Mouse (Mus musculus) erythroid progenitor cell, adult 5-6 weeks (primary cell): ENCODE results near the gene Krtap1-4. TPM values are rescaled to one million over a fixed set of nuclear protein-coding genes. Genes with fewer than 3 reads are reported as not detected.
"Not testable (repeated sequence)": the region's sequence is repeated elsewhere in the genome, so short reads cannot be mapped to it uniquely, and the experiment has no call there.

Experiments
- ATAC-seq: replicated peaks from 2 replicates; pipeline ENCODE4 v1.8.0; 2016; ENCODE audit warnings: moderate number of reproducible peaks, mild to moderate bottlenecking, moderate TSS enrichment, inconsistent platforms; ENCODE audit not compliant: poor library complexity, low FRiP score, severe bottlenecking
- total RNA-seq, 2 experiments: library from RNA; stranded (forward) in 1 of 2; stranded (reverse) in 1 of 2; fragments of 150-400 nt in 1 of 2; fragments of 186-747, 209-891 nt in 1 of 2; gene quantifications; 2 replicates each; pipeline versions ENCODE4 v1.2.3 to v1.2.4; 2015 to 2017; ENCODE audit warnings: low replicate concordance in 2 of 2

Krtap1-4 gene
- total RNA-seq (2015; ENCODE audit: low replicate concordance) (not detected in 2 replicates), total RNA-seq (2017; ENCODE audit: low replicate concordance) (not detected in 2 replicates)

DNA sequence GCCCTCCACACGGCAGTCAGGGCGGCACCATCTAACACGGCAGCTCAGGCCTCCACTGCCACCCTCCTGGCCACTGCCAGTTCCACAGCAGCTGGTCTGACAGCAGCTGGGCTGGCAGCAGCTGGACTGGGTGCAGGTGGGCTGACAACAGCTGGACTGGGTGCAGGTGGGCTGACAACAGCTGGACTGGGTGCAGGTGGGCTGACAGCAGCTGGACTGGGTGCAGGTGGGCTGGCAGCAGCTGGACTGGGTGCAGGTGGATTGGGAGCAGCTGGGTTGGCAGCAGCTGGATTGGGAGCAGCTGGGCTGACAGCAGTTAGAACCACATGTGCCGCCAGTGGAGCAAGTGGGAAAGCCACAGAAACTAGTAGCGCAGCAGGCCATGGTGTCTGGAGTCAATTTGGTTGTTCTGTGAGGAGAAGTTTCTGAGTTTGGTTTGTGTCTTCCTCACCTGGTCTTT is at the start of gene Krtap1-4:
Krtap1-4 (minus strand) TSS at position 410 of the 460 bp plus-strand sequence.
- ATAC-seq = no peak

DNA sequence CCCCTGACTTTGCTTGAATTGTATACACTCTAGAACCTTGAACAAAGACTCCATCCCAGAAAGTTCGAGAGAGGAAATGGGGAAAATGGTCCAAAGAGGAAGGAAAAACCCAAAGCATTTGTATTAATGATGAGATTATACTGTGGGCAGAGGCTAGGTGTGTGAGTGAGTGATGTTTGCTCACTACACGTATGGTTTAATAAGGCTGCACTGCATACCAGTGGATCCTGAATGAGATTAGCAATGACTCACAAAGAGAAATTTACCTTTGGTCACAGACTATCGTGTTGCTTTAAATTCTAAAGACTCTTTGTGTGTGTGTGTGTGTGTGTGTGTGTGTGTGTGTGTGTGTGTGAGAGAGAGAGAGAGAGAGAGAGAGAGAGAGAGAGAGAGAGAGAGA is 47.4 kb upstream of the Krtap1-4 start:
- ATAC-seq = no peak

GRCm38 (mm10) chr11:99628138-99628537 is 44.7 kb upstream of the Krtap1-4 start, which contains the start of gene Krtap4-1:
TSS of gene Krtap4-1 (minus strand) at chr11:99628238.
- ATAC-seq = no peak

GRCm38 (mm10) chr11:99620335-99620734 is 36.9 kb upstream of the Krtap1-4 start, which contains the start of gene Gm11562:
TSS of gene Gm11562 (minus strand) at chr11:99620435.
- no peak for ATAC-seq

GRCm38 (mm10) chr11:99614796-99615363 is 31.4 kb upstream of the Krtap1-4 start, which contains the start of gene Krtap2-4:
TSS of gene Krtap2-4 (minus strand) at chr11:99614846.
- no peak for ATAC-seq

DNA sequence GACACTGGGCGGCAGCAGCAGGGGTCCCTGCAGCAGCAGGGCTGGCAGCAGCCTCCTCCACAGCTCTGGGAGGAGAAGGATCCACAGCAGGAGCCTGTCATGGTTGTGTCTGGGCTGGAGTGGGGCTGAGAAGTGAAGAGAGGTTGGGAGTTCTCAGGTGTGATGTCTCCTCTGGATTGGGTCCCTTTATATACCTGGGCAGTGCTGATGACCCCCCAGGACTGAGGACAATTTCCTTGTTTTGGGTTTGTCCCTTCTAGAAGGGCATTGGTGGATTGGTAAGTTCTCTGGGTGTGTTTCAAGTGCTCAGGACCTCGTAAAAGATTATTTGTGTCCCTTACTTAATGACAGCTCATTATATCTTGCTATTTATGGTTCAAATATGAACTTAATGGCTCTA is 26.6 kb upstream of the Krtap1-4 start, which contains the start of gene Gm11937:
Gm11937 (minus strand) TSS at position 101 of the 400 bp plus-strand sequence.
- not testable (repeated sequence) for ATAC-seq

DNA sequence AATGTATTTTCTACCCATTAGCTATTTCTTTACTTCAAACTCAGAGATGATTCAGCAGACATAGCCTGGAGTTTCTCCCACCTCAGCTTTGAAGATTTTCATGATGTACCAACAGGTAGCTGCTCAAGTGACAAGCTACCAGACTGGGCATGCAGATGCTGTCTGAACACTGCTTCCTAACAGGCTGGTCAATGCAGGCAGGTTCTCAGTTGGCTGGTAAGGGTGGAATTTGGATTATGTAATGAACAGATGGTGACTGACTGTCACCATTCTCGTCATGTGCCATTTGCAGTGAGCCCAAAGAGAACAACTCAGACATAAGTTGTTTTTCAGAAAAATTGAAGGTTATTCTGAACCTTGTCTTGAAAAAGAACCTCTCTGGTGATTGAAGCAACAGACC is 25.7 kb upstream of the Krtap1-4 start:
- ATAC-seq = no peak

DNA sequence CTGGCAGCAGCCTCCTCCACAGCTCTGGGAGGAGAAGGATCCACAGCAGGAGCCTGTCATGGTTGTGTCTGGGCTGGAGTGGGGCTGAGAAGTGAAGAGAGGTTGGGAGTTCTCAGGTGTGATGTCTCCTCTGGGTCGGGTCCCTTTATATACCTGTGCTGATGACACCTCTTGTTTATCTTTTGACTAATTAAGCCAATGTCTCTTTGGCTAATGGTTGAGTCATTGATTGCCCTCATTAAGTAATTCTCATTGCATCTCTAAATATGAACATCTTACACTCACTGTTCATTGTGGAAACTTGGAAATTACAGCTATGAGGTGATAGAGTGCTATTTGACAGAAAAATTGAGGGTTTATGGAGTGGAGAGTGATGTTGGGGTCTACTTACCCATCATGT is 19.8 kb upstream of the Krtap1-4 start, which contains the start of gene Gm11938:
Gm11938 (minus strand) TSS at position 101 of the 400 bp plus-strand sequence.
- not testable (repeated sequence) for ATAC-seq

DNA sequence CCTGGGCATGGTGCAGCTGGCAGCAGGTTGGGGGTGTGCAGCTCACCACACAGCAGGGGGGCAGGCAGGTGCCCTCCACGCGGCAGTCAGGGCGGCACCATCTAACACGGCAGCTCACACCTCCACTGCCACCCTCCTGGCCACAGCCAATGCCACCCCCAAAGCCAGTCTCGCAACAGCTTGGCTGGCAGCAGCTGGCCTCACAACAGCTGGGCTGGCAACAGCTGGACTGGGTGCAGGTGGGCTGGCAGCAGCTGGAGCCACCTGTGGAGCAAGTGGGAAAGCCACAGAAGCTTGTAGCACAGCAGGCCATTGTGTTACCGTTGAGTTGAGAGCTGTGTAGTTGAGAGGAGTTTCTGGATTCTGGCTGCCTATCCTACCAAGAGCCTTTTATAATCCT is 14.3 kb upstream of the Krtap1-4 start, which contains the start of gene Krtap9-3:
Krtap9-3 (minus strand) TSS at position 364 of the 400 bp plus-strand sequence.
- not testable (repeated sequence) for ATAC-seq

DNA sequence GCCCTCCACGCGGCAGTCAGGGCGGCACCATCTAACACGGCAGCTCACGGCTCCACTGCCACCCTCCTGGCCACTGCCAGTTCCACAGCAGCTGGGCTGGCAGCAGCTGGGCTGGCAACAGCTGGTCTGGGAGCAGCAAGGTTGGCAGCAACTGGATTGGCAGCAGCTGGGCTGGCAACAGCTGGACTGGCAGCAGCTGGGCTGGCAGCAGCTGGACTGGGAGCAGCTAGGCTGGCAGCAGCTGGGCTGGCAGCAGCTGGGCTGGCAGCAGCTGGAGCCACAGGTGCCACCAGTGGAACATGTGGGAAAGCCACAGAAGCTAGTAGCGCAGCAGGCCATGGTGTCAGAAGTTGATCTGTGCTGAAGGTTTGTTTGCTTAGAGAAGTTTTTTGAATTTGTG is 7.5 kb upstream of the Krtap1-4 start, which contains the start of gene Krtap1-3:
Krtap1-3 (minus strand) TSS at position 359 of the 400 bp plus-strand sequence.
- no peak for ATAC-seq

- no peak for ATAC-seq
Measured at GRCm38 (mm10) chr11:99585096-99585495, 1.6 kb upstream of the Krtap1-4 start.

- no peak for ATAC-seq
Measured at GRCm38 (mm10) chr11:99581564-99581963, 1.9 kb downstream of the Krtap1-4 start.

DNA sequence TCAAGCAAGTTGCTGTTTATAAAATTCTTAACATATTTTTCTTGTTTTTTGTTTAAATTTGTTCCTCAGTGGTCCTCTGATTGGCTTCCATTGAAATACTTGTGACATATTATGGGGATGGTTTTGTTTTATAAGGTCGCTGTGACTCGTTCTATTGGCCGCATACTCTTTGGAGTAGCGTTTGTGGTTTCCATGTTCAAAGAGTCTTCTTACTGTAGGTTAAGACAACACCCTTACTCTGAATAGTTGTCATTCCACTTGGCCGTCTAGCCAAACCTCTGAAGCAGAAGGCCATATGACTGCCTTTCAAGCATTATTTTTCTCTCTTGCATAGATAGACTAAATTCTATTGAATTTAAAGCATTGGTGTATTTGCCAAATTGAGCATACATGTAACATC is 2.4 kb downstream of the Krtap1-4 start:
- no peak for ATAC-seq

- no peak for ATAC-seq
Measured at GRCm38 (mm10) chr11:99580636-99581035, 2.8 kb downstream of the Krtap1-4 start, which contains the start of gene Krtap1-5. TSS of gene Krtap1-5 (minus strand) at chr11:99581016.

- no peak for ATAC-seq
Measured at GRCm38 (mm10) chr11:99574106-99574505, 9.3 kb downstream of the Krtap1-4 start.

DNA sequence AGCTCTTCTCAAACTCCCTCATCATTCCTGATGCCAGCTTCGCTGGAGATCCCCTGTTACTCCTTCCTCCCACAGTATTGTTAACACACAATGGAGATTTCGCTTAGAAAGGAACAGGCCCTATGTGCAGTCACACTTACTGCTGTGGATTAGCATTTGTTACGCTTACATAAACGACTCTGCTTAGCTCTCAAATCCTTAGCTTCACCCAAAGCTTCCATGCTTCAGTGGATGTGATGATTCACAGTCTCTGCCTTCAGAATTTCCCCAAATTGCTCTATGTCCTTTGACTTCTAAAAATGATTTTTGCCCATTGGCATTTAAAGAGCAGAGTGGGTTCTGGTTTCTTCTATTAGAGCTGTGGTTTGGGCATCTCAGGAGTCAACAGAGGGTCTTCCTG is 10.3 kb downstream of the Krtap1-4 start:
- no peak for ATAC-seq

DNA sequence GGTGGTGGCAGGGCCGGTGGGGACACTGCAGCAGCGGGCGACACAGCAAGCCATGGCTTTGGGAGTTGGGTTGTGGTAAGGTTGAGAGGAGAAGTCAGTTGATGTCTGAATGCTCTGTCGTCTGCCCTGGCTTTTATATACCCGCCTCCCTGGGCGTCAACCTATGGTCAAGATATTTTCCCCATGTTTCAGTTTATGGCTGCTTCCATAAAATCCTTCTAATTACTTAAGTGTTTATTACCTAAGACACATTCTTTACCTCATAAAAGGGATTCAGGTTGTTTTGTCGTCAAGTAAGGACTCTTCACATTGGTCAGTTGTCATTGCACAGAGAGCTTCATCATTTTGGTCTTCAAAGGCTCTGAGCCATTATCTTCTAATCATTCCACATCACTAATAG is 16.9 kb downstream of the Krtap1-4 start, which contains the start of gene Krtap3-1:
Krtap3-1 (minus strand) TSS at position 101 of the 400 bp plus-strand sequence.
- ATAC-seq = no peak

- no peak for ATAC-seq
Measured at GRCm38 (mm10) chr11:99562580-99562979, 20.9 kb downstream of the Krtap1-4 start.

- no peak for ATAC-seq
Measured at GRCm38 (mm10) chr11:99559366-99559765, 24.1 kb downstream of the Krtap1-4 start, which contains the start of gene Gm11939. TSS of gene Gm11939 (minus strand) at chr11:99559466.

- no peak for ATAC-seq
Measured at GRCm38 (mm10) chr11:99557976-99558745, 25.3 kb downstream of the Krtap1-4 start.
